In the genomic region with DNA sequence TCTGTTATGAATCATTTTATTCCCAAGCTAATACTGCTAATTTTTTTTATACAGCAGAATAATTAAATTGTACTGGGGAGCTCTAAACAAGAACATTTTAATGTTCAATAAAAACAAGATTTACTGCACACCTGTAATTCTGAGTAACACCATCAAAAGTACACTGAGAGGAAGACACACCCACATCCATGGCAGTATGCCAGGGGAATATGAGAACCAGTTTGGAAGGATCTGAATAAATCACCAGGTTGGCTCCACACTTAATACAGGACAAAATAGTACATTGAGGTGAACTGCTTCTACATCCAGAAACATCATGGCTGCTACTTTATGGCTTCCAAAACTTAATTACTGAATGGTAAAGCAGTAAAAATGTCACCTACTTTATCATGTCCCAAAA, we compare ENCODE assay signal across 15 mouse cellular contexts. TPM values are rescaled to one million over a fixed set of nuclear protein-coding genes. Genes with fewer than 3 reads are reported as not detected.
DNase-seq lines count a peak whose midpoint lies in the region; ATAC-seq and TF ChIP-seq lines count a peak whose summit lies in the region.
"Had no signal": no experiment of that assay in that cellular context is flagged by ENCODE, and none has a peak within 500 bp of the region (broad histone marks: within the 10 kb centered on the region; RNA-seq: fewer than 3 reads in every experiment).

No protein-coding gene starts in this region.

- H3K9me3 ChIP-seq in kidney, embryonic 15.5 days (replicated peaks): no peaks in the 10 kb centered on the region
- no peaks in the 10 kb centered on the region for H3K9me3 ChIP-seq in lung, embryonic 14.5 days (ENCODE audit: low read depth, low read length)
- H3K9me3 ChIP-seq: neural tube, embryonic 13.5 days had no signal

- peak; percentile 29 for DNase-seq in cerebellum, adult 9-10 months
- no peak for DNase-seq in cerebellum, adult 11 months
- DNase-seq in kidney, adult 2 months: peak; percentile 61
- DNase-seq in CD4-positive helper T cell, adult 2 months (ENCODE audit: low read depth, low spot score): peak; percentile 11
- peak; percentile 64 for DNase-seq in lung, embryonic 14.5 days
- no peak for DNase-seq in frontal cortex, postnatal 14 days (ENCODE audit: low spot score in 2 of 2)
- no peak for DNase-seq in layer of hippocampus, adult 18-20 months (ENCODE audit: low spot score in 2 of 2)
- DNase-seq: liver; thymus, adult 18-20 months had no signal

- H3K9ac ChIP-seq in kidney, embryonic 15.5 days: no peak overlapping the region
- H3K9ac ChIP-seq in lung, embryonic 14.5 days: no peak overlapping the region
- H3K9ac ChIP-seq: neural tube, embryonic 13.5 days had no signal

- no peak for TF ChIP-seq POLR2A in kidney, adult 2 months (IDR thresholded peaks at IDR 0.05; ENCODE audit: low read depth, low read length)

- H3K27ac ChIP-seq in kidney, adult 2 months (ENCODE audit: insufficient read depth, low read depth, low read length): no peak overlapping the region
- no peak overlapping the region for H3K27ac ChIP-seq in kidney, embryonic 15.5 days
- H3K27ac ChIP-seq in lung, embryonic 14.5 days (ENCODE audit: low read depth): no peak overlapping the region
- H3K27ac ChIP-seq: heart, adult 2 months; hindbrain, postnatal 0 days; neural tube, embryonic 13.5 days had no signal

- ATAC-seq in kidney, embryonic 15.5 days (replicated peaks; ENCODE audit: low FRiP score): no peak
- ATAC-seq in lung, embryonic 14.5 days (ENCODE audit: insufficient read depth): no peak
- ATAC-seq: hindbrain, postnatal 0 days had no signal

- 0 out of 2 replicates have a peak, but pooled peaks cover 2% of the 10 kb centered on the region for H3K36me3 ChIP-seq in kidney, adult 2 months (ENCODE audit: control insufficient read depth, insufficient read depth, low read length)
- peaks cover 41% of the 10 kb centered on the region for H3K36me3 ChIP-seq in kidney, embryonic 15.5 days
- H3K36me3 ChIP-seq in lung, embryonic 14.5 days (ENCODE audit: insufficient read depth): peaks cover 40% of the 10 kb centered on the region

- TF ChIP-seq CTCF in kidney, adult 2 months (conservative IDR thresholded peaks at IDR 0.05; ENCODE audit: insufficient read depth, insufficient read length, low read depth, low read length): no peak
- TF ChIP-seq CTCF in lung, embryonic 14.5 days (IDR thresholded peaks at IDR 0.05; ENCODE audit: low read depth): no peak

- peaks cover 8% of the 10 kb centered on the region for H3K4me1 ChIP-seq in kidney, adult 2 months (ENCODE audit: control insufficient read depth, insufficient read depth, low read length)
- peaks cover 7% of the 10 kb centered on the region; the same call in 1 of the 2 replicates for H3K4me1 ChIP-seq in kidney, embryonic 15.5 days
- no peaks in the 10 kb centered on the region for H3K4me1 ChIP-seq in lung, embryonic 14.5 days (ENCODE audit: insufficient read depth)

- no peaks in the 10 kb centered on the region for H3K27me3 ChIP-seq in kidney, adult 2 months (replicated peaks; ENCODE audit: control insufficient read depth, insufficient read depth, low read length)
- H3K27me3 ChIP-seq in kidney, embryonic 15.5 days: no peaks in the 10 kb centered on the region
- no peaks in the 10 kb centered on the region for H3K27me3 ChIP-seq in lung, embryonic 14.5 days (ENCODE audit: insufficient read depth, low read length)
- H3K27me3 ChIP-seq: neural tube, embryonic 13.5 days had no signal

- no peak overlapping the region for H3K4me2 ChIP-seq in kidney, embryonic 15.5 days
- H3K4me2 ChIP-seq in lung, embryonic 14.5 days: no peak overlapping the region
- H3K4me2 ChIP-seq: neural tube, embryonic 13.5 days had no signal

- no peak overlapping the region for H3K4me3 ChIP-seq in kidney, adult 2 months (ENCODE audit: insufficient read depth, low read depth, low read length)
- H3K4me3 ChIP-seq in kidney, embryonic 15.5 days (replicated peaks): no peak overlapping the region
- no peak overlapping the region for H3K4me3 ChIP-seq in lung, embryonic 14.5 days (ENCODE audit: low read depth, low read length)
- H3K4me3 ChIP-seq: heart, adult 2 months; neural tube, embryonic 13.5 days had no signal

RNA-seq across cellular contexts. Expression of a gene that starts 11.2 kb away (rescaled TPM):
- polyA plus RNA-seq in kidney, adult 2 months (2012; rRNA removed): 49.9 and 50.7 TPM in 2 replicates
- 369 and 383 TPM in 2 replicates for polyA plus RNA-seq in kidney, embryonic 15.5 days (2015; fragmentation: Nextera tagmentation; extraction: Ambion mirVana)
- polyA plus RNA-seq in lung, embryonic 14.5 days (2014; fragmentation: Nextera tagmentation; extraction: Ambion mirVana): 407 and 411 TPM in 2 replicates
- total RNA-seq in layer of hippocampus, adult 18-20 months (2021): 100 to 1,000 TPM; 136 to 150 TPM

RNA-seq across cellular contexts. Expression of a gene that starts 37.6 kb away (rescaled TPM):
- 0.34 and 0.48 TPM in 2 replicates for polyA plus RNA-seq in kidney, adult 2 months (2012; rRNA removed)
- 0.80 TPM in 1 of 2 replicates, not detected in the other for polyA plus RNA-seq in kidney, embryonic 15.5 days (2015; fragmentation: Nextera tagmentation; extraction: Ambion mirVana)
- 0.55 and 1.6 TPM in 2 replicates for polyA plus RNA-seq in lung, embryonic 14.5 days (2014; fragmentation: Nextera tagmentation; extraction: Ambion mirVana)
- total RNA-seq in layer of hippocampus, adult 18-20 months (2021): under 1 TPM in 1 of 2 experiments, not detected in 1; 0.30 TPM
- total RNA-seq: hindbrain, postnatal 0 days; megakaryocyte-erythroid progenitor cell, adult 5-6 weeks had no signal
- polyA plus RNA-seq: C2C12 had no signal

RNA-seq across cellular contexts. Expression of a gene that starts 43.0 kb away (rescaled TPM):
- 95.8 and 102 TPM in 2 replicates for polyA plus RNA-seq in kidney, adult 2 months (2012; rRNA removed)
- 50.9 and 57.5 TPM in 2 replicates for polyA plus RNA-seq in kidney, embryonic 15.5 days (2015; fragmentation: Nextera tagmentation; extraction: Ambion mirVana)
- 45.3 and 46.4 TPM in 2 replicates for polyA plus RNA-seq in lung, embryonic 14.5 days (2014; fragmentation: Nextera tagmentation; extraction: Ambion mirVana)
- total RNA-seq in layer of hippocampus, adult 18-20 months (2021): 10 to 100 TPM; 86.2 to 87.1 TPM

RNA-seq across cellular contexts. Expression of a gene that starts 46.6 kb away (rescaled TPM):
- 43.2 and 44.0 TPM in 2 replicates for polyA plus RNA-seq in kidney, adult 2 months (2012; rRNA removed)
- polyA plus RNA-seq in kidney, embryonic 15.5 days (2015; fragmentation: Nextera tagmentation; extraction: Ambion mirVana): 43.4 and 56.6 TPM in 2 replicates
- polyA plus RNA-seq in lung, embryonic 14.5 days (2014; fragmentation: Nextera tagmentation; extraction: Ambion mirVana): 68.6 and 74.0 TPM in 2 replicates
- 10 to 100 TPM; 43.8 to 47.2 TPM for total RNA-seq in layer of hippocampus, adult 18-20 months (2021)

Comparison
In these comparisons a context has a peak if more than half of its experiments do, and no peak if none do; other contexts are left out.
1. DNase-seq: peak in cerebellum, adult 9-10 months (single experiment), kidney, adult 2 months (single experiment), CD4-positive helper T cell, adult 2 months (single experiment) and lung, embryonic 14.5 days (single experiment); none in cerebellum, adult 11 months (single experiment), frontal cortex, postnatal 14 days (0 of 2) and layer of hippocampus, adult 18-20 months (0 of 2).